Mouse (Mus musculus) naive thymus-derived CD4-positive, alpha-beta T cell, adult 2 months (primary cell): ENCODE data around the gene Trib2.

ENCODE experiments used
- DNase-seq: peaks from one replicate; pipeline ENCODE4 v3.0.0-alpha.2; 2011; ENCODE audit warnings: low read depth

The Trib2 gene

GRCm38 (mm10) chr12:15813819-15814165 is 2.9 kb downstream of the Trib2 start:
- DNase-seq = no peak

- peak; percentile 40 for DNase-seq
Observed at GRCm38 (mm10) chr12:15813133-15813818, 3.4 kb downstream of the Trib2 start.

DNA sequence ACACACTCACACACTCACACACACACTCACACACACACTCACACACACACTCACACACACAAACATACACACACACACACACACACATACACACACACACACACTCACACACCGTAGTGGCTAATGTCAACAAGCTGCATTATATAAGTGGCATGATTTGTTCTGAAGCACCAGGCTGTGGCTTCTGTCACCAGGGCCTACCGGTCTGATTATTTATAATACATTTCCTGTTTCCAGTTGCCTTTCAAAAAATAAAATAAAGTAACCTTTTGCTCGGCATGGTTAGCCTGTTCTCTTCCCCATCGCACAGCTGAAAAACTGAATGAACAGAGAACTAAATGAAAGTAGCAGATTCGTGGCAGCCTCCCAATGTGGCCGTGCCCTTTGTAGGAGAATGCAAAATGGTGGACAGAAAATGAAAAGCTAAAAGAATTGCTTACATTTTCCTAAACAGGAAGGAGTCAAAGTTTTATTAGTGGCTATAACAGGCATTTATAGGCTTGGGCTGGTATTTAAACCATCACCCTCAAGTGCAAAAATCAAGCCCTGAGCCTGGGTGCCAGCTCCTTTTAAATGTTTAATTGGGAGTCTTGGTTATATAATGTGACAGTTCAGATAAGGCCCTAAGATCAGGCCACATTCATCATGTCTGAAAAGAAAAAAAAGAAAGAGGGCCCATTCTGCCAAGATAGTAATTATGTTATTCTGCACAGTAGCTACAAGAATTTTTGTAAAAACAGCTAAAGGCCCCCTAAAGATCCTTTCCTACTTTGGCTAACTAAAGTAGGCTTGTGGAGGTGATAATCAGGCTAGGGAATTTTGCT is 4.4 kb downstream of the Trib2 start:
- peak; percentile 63 for DNase-seq

DNA sequence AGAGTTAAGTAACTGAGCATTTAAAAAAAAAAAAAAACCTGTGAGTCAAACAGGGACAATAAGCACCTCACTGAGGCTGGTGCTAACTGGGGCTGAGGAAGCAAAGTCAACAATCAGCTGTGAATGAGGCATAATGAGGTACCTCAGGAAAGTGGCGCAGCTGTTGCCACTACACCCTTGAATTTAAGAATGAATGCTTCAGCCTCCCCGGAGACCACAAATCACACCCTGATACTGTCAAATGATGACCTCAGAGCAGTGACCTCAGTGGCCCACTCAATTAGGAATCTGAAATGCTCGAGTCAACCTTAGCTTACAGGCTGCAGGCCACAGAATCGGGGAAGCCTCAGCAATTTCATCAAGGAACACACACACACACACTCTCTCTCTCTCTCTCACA is 5.0 kb downstream of the Trib2 start:
- DNase-seq = peak; percentile 60

DNA sequence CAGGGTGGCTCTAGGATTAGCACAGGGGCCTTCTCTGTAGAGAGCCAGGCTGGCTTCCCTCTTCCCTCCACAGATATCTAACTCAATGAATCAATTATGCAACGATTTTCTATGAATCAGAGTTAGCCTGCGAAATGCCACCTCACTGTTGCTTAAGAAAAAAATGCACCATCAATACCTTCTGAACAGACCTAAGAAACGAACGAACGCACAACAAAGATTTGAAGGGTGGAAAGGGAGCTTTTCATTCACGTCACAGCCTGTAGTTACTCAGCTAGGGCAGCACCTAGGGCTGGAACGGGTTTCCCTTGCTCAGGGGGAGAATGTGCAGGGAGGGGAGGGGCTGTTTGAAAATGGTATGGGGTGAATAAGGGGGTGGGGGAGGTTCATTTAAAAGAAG is 5.8 kb downstream of the Trib2 start:
- DNase-seq = peak; percentile 59

DNA sequence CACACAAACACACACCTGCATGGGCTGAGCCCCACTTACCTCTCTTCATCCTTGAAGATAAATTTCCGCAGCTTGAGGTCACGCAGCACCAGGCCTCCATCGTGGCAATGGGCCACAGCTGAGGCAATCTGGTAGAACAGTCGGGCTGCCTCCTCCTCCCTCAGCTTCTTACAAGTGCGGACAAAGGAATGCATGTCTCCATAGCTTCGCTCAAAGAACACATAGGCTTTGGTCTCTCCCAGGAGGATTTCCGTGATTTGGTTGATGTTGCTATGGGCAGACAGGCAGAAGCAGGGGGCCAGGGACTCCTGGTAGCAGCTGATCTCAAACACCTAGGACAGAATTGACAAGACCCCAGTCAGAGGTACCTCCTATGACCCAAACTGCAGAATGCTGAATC is 7.1 kb downstream of the Trib2 start:
- peak; percentile 50 for DNase-seq

DNA sequence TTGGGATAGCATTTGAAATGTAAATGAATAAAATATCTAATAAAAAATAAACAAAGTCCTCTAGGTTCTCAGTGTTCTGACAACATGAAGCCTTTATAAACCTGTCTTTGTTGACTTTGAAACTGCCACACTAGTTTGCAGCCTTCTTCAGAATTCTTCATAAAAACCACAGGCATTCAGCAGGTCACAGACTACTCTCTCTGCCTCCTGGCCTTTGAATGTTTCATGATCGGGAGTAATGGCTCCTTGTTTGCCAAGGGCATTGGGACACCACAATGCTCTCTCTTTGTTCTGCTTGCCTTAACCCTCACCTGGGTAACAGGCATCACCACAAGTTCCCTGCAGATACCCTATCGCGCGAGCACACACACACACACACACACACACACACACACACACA is 7.5 kb downstream of the Trib2 start:
- peak; percentile 42 for DNase-seq

DNA sequence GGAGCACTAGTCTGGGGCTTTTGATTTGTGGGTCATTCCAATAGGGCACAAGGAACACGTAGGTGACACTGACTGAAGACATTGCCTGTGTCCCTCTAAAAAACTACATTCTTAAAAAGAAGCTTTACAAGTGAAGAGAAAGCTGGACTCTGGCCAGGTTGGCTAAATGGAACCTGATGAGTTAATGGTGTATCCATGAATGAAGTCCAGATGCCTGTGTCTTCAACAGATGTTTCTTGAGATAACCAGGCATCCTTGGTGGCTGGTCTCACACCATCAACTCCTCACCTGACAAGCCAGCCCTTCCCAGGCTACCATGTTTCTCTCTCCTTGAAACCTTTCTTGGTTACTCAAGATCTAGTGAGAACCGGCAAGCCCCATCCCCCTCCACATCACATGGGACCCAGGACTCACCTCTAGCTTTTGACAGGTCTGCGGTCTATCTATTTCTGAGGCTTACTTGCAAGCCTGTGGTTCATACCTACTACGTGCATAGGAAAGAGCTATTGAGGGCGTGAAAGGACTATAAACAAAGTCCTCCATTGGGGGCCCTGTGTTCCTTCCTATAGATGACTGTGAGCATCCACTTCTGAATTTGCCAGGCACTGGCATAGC is 8.4 kb downstream of the Trib2 start:
- DNase-seq = peak; percentile 53

- peak; percentile 64 for DNase-seq
Observed at GRCm38 (mm10) chr12:15804931-15805331, 11.8 kb downstream of the Trib2 start.

- no peak for DNase-seq
Observed at GRCm38 (mm10) chr12:15803936-15804438, 12.7 kb downstream of the Trib2 start.

- no peak for DNase-seq
Observed at GRCm38 (mm10) chr12:15801571-15801930, 15.2 kb downstream of the Trib2 start.

GRCm38 (mm10) chr12:15800914-15801570 is 15.7 kb downstream of the Trib2 start:
- DNase-seq = no peak

- DNase-seq = no peak
Observed at GRCm38 (mm10) chr12:15800196-15800913, 16.4 kb downstream of the Trib2 start.

DNA sequence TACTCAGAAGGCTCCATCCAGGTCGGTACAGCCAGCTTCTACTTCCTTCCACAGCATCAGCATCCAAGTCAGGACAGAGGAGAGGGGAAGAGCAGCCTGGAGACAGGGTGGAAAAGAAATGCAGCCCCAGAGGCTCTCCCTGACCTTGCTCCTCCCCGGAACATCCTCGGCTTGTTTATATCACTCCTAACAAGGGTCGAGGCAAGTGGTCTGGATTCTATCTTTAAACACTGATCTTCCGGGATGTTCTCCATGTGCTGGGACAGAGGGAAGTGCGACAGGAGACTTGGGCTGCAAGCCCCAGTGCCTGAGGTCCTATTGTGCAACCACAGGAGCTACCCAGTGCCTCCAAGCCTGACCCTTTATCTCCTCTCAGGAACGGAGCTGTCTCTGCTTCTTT is 18.7 kb downstream of the Trib2 start:
- no peak for DNase-seq

- DNase-seq = no peak
Observed at GRCm38 (mm10) chr12:15795886-15796285, 20.8 kb downstream of the Trib2 start.

DNA sequence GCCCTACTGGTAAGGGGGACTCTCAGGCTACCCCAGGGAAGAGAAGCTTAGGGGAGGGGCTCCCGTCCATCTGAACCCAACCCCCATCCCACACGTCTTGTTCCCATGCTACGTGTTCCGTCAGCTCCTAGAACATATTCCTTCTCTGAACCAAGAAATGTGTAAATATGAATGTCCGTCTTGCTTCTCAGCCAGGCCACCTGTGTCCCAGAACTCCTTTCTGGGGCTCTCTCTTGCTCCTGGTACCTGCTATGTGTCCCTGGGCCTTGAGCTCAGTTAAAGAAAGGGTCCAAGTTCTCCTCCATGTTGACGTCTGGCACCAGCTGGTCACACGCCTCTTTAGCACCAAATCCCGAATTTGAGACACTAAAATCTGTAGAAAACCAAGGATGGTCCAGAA is 23.4 kb downstream of the Trib2 start:
- DNase-seq = no peak

DNA sequence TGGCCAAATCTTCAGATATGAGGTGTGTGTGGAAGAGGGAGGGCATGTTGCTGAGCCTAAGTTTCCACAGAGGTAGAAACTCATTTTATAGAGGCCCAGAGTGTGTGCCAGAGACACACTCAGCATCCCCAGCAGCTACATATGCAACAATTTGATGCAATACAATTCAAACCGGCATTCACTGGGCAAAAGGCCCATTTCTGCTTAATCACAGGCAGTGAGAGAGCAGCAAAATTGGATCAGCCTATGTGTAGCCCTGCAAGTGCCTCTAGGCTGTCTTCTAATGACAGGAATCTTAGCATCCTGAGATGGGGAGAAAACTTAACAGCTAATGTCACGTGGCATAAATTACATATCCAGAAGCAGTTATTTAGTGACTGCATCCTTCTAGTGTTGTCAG is 26.5 kb downstream of the Trib2 start:
- no peak for DNase-seq

GRCm38 (mm10) chr12:15777047-15777446 is 39.7 kb downstream of the Trib2 start:
- no peak for DNase-seq

- no peak for DNase-seq
Observed at GRCm38 (mm10) chr12:15771686-15772085, 45.0 kb downstream of the Trib2 start.

DNA sequence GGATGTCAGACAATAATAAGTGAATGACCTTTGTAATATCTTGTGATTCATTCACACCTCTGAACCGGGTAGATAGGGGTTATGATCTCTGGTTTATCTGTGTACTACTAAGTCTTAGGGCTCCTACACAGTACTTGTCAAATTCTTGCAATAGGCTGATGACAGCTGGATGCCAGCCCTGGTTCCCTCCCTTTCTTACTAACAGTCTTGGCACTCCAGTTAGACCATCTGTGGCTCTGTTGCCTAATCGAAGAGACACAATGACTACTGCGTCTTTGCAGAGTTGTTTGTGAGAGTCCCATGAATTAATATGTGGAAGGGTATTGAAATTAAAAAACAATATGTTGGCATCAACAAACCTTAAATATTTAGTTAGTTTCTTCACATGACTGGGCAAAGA is 48.2 kb downstream of the Trib2 start:
- no peak for DNase-seq

- no peak for DNase-seq
Observed at GRCm38 (mm10) chr12:15765996-15766395, 50.7 kb downstream of the Trib2 start.

- no peak for DNase-seq
Observed at GRCm38 (mm10) chr12:15765238-15765637, 51.5 kb downstream of the Trib2 start.
